Mouse (Mus musculus) layer of hippocampus, postnatal 10 days (tissue): ENCODE data around the gene Nxph3. TPM values are rescaled to one million over a fixed set of nuclear protein-coding genes. Genes with fewer than 3 reads are reported as not detected.

Source experiments
- DNase-seq, 2 experiments: peaks; one replicate each; pipeline ENCODE4 v3.0.0; 2021; ENCODE audit warnings: low spot score in 2 of 2
- long read RNA-seq: library from polyadenylated mRNA; stranded (forward); transcript quantifications from one replicate; pipeline ENCODE4 v2.0.0, GENCODE M21; 2023
- total RNA-seq, 2 experiments: library from RNA; stranded (reverse); gene quantifications; 2 replicates each; pipeline ENCODE4 v1.2.3; 2021

Gene Nxph3
- total RNA-seq = 10 to 100 TPM; 27.3 to 35.2 TPM
- long read RNA-seq, partial matches to known transcripts = 0 of 1 reads
- long read RNA-seq, other reads (novel, unspliced or antisense) = 0 of 1 reads

DNA sequence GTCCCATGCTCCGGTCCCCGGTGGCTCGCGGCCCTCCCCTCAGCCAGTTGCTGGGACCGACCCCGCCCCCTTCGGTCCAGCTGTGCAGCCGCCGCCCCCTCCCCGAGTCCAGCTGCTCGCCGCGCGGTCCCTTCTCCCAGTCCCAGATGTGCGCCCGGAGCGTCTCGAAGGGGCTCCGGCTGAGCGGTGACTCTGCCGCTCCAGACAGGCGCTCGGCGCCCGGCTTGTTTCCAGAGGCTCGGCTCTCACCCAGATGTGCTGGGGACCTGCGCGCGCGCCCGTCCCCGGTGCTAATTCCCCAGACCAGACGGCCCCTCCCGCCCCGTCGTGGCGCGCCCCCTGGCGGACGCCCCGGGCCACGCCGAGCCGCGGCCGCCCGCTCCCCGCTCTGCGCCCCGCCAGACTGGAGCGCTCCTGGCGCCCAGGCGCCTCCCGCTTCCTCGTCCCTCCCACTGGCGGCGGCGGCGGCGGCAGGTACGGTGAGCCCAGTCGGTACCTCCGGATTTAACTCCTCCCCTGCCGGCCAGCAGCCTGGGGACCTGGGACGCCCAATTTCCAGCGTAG, at the start of gene Nxph3:
Gene Nxph3, minus strand, starts transcription at position 273 of the 564 bp plus-strand sequence.
- DNase-seq = peak; percentile 51 to 68

DNA sequence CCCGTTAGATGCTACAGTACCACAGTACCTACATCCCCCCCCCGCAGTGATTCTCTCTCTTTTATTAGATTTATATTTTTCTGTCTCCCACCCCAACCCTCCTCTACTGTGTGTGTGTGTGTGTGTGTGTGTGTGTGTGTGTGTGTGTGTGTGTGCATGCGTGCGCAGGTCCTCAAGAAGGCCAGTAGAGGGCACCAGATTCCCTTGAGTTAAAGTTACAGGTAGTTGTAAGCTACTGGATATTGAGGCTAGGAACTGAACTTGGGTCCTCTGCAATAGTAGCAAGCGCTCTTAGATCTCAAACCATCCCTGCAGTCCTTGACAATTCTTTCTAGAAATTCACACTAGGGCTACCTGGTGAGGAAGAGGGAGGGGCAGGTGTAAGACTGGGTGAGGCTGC, 49.5 kb upstream of the Nxph3 start:
- no peak for DNase-seq

DNA sequence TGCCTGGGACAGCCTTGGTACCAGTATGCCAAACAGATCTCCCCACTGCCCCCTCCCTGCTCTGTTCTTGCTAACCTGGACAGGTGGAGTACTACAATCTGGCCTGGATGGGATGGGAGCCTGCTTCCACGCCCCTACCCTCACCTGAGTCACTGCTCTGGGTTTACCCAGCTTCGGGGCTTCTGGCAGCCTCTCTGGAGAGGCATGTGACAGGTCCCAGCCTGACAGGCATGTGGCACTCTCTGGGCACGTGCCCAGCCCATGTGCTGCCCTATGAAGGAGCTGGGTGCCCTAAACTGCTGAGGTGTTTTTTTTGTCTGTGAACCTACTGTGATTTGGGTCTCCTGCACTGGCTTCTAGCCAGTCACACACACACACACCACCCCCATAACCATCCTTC, 46.4 kb upstream of the Nxph3 start:
- DNase-seq = peak in 1 of 2 experiments; percentile 25

DNA sequence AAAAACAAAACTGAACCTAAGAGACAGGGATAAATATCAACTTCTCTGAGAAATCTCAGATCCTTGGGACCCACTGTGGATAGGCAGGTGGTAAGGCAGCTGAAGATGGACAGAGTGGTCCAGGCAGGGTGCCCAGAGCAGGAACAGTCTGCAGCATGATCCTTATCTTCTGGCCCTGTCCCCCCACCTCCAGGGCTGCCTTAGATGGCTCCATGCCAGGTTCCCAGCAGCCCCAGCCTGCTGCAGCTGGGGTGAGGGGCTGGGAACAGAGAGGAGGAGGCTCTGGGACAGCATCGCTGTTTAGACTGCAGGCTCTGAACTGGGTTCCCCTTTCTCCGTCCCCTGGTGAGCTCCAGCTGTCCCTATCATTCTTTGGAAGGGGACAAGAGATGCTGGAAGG, 45.4 kb upstream of the Nxph3 start:
- no peak for DNase-seq

DNA sequence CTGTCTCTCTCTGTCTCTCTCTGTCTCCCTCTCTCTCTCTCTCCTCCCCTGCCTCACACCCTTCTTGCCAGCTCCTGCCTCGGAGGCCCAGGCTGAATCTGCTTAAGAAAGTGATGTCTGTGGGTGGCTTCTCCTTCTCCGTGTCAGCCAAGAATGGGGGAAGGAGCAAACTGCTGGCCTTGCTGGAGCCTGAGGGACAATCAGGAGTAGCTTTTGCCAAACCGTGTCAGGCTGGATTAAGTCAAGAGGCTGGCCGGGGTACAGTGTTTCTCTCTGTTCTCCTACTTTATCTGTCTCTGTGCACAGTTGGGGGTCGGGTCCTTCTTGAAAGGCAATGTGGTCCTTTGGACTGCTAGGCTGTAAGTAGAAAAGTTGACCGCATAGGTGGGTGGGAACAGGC, 43.3 kb upstream of the Nxph3 start:
- no peak for DNase-seq

DNA sequence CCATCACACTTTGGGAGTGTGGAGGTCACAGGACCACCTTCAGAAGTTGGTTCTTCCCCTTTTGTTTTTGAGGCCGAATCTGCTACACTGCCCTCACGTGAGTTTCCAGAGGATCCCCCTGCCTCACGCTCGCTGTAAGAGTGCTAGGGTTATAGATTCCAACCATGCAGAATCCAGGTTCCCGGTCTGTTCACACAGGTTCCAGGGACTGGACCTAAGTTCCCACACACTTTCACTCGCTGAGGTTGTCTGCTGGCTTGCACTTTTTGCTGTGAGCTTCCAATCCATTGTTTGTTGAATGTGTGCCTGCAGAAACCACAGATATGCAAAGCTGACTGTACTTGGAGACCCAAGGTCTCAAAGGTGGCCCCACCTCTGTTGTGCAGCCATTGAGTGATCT, 42.7 kb upstream of the Nxph3 start:
- no peak for DNase-seq

DNA sequence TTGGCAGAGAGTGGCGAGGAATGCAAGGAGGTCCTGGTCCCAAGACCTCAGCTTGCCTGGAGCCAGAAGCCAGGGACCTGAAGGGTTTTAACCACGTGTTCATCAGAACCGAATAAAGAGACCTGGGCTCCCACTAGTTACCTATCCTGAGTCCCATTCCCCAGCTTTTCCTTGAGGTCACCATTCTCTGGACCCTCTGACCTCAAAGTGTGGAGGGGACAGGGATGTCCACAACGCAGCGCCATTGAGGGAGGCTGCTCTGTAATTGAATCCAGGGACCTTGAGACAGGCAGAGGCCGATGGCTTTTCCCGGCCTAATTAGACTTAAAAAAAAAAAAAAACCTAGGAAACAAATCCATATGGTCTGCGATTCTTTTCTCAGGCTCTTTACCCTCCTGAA, 40.9 kb upstream of the Nxph3 start:
- DNase-seq = no peak

DNA sequence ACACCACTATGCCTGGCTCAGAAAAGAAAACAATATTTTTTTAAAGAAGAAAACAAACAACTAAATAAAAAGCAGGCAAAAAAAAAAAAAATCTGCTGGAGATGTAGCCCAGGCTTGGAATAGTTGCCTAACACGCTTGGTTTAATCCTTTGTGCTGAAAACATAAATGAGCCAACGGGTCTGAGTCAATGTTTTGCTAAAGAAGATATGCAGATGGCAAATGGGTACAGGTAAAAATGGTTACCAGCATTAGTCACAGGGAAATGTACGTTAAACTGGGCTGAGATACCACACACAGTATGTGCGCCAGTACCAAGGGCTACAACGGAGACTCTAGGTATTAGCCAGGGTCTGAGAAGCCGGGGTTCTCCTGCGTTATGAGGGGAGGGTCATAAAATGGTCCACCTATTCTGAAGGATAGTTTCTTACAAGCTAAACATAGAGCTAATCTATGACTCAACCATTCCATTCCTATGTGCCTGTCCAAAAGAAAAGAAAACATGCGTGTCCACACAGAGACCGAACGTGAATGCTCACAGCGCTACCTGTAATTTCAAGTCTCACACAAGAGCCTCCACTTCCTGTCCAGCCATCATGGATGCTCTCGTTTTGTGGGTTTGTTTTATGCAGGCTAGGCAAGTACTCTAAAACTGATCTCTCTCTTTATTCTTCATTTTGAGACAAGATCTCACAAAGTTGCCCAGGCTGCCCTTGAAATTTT, 36.1 kb upstream of the Nxph3 start:
- no peak for DNase-seq

DNA sequence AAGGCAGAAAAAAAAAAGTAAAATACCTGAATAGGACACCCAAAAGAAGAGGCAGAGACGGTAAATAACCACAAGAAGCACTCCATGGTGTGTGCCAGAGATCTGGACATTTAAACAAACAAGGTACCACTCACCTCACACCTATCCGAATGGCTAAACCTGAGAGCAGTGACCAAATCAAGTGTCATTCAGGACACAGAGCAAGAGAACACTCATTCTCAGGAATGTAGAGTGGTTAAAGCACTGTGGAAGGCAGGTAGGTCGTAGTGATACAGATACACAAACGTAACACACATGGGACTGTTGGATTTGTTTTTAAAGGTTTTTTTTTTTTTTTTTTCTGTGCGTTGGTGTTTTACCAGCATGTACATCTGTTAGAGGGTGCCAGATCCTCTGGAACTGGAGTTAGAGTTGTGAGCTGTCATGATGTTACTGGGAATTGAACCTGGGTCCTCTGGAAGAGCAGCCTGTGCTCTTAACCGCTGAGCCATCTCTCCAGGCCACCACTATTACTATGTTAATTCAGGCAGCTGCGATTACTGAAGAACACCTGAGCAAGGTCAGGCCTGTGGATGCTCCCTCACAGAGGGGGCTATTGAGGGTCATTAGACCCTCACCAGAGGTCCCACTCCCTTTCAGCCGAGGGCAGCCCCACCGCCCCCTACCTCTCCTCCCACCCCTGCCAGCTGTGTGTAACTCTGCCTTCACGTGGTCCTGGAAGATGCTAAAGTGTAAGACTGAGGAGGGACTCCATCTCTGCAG, 31.8 kb upstream of the Nxph3 start:
- no peak for DNase-seq

DNA sequence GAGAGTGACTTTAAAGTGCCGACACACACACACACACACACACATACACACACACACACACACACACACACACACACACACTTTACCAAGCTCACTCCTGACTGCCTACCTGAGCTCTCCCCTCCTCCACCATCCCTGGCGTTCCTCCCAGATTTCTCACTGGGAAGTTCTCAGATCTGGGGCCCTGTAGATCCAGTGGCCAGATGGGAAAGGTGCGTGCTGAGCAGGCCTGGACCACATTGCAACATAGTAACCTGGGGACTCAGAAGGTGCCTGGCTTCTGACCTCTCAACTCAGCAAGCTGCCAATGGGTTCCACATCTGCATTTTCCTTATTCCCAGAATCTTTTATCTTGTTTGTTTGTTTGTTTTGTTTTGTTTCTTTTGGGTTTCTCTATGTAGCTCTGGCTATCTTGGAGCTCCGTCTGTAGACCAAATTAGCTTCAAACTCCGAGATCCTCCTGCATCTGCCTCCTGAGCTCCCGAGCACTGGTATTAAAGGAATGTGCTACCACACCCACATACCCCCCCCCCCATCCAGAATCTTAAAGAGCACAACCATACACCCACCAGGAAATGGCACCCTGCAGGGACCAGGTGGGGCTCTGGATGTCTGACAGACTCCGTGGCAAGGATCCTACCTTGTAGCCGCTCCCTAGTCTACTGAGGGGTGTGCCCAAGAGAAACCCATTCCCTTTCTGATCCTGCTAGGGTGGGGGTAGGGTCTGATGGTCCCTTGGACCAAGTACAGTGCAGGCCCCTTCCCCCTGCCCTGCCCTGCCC, 30.4 kb upstream of the Nxph3 start:
- no peak for DNase-seq

DNA sequence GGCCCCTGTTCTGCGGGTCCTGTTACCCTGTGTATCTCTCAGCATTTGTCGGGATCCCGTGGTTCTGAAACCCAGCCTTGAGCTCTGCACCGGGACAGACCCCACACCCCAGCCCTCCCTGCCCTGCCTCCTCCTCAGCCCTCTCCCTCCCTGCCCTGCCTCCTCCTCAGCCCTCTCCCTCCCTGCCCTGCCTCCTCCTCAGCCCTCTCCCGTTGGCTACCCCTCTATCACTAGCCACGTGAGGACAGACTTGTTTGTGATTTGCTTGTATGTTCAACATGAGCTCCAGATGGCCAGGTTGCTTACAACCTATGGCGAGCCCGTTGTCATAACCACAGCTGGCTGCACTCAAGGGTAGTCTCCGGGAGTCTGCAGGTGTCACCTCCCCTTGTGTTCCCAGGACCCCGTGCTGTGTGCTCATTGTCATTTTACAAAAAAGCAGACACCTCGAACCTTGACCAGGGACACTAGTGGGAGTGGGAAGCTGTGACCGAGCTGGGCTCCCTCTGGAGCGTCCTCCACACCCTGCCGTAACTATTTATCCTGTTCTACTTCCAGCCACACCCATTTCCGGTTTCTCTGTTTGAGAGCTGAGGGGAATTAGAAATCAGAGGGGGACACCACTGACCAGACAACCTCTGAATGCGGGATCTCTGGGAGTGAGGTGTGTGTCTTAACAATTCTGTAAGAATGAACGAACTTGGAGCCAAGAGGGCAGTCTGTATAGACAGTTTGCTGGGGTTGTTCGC, 26.4 kb upstream of the Nxph3 start:
- no peak for DNase-seq

DNA sequence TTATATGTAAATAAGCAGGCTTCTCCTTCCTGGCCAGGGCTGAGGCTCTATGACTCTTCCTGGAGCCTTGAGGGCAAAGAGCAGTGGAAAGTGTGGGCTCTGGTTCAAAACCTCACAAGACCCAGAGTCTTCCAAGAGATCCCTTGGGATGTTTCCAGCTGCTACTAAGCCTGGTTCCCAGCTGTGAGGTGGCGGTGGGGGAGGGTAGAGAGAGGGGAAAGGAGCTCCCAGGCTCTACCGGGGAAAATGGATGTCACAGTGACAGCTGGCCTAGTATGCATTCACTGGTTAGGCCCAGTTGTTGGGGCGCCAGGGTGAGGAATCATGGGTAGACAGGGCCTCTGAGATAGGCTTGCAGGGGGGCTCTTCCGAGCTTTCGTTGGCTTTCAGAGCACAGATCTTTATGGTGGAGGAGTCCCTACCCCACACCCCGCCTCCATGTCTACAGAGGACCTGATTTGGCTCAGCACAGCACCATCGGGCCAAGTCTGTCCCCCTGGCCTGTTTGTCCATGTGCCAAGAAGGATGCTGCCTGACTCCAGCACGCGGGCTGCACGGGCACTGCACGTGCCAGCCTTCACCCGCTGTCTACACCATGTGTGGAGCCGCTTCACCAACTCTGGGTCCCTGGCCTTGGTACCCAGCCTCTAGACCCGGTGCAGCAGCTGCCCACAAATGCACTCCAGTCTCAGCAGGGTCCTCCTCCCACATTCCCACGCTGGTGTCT, 24.2 kb upstream of the Nxph3 start:
- no peak for DNase-seq

DNA sequence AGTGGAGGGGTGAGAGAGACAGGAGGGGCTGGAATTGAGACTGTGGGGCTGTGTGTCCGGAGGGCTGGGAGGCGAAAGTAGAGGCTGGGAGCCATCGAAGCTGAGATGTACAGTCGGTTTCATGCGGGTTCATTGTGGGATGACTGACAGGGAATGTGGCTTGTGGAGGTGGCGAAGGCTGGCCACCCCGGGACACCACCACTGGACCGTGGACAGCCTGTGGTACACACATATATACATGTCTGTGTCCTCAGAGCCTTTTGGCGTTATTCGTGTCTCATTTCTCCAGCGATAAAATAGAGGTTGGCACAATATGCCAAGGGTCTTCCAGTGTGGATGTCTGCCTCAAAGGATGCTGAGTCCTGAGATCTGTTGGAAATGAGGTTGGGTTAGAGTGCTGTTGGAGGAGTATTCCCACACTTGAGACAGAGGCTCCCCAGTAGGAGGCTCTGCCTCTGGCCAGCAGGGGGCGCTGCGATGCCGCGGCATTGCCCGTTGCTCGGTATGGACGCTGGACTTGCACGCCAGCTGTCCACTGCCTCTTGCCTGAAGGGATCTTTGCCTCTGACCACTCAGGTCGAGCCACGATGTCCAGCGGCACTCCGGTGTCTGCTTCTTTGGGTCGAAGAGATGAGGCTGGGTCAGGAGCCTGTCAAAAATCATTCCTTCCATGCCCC, 19.3 kb upstream of the Nxph3 start:
- peak; percentile 91 to 93 for DNase-seq

DNA sequence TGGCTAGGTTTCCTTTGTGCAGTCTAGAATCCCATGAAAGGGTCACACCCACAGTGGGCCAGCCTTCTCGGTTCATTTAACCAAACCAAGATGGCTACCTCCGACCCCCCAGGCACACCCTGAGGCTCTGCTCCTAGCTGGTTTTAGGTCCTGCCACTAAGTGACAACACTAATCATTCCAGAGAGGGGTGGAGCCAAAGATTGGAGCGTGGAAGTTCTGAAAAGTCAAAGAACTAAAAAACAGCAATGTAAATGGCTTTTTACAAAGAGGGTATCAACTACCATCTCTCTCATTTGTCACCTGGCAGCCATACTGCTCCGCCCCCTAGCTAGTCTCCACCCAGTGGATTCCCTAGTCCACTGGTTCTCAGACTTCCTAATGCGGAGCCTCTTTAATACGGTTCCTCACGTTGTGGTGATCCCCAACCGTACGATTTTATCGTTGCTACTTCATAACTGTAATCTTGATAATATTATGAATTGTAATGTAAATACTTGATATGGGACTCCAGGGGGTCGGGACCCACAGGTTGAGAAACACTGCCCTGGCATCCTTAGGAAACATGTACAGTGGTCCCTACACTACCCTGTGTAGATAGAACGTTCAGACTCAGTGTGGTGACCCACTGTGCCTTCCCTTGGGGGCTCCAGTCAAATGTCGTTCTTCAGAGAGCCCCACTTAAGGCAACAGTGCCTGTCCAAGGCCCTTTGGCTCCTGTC, 18.1 kb upstream of the Nxph3 start:
- no peak for DNase-seq

DNA sequence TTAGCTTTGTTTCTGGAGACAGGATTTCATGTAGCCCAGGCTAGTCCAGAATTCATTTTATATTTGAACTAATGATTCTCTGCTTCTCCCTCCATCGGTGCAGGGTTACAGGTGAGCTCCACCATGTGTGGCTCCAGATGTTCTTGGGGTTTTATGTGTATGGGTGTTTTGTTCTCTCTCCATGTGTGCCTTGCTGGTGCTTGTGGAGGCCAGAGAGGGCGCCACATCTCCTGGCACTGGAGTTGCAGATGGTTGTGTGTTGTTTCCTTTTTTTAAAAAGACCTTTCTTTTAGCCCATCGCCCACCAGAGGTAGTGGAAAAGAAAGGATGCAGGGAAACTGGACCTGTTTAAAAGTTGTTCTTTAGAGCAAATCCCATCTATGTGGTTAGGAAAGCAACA, 13.9 kb upstream of the Nxph3 start:
- no peak for DNase-seq

DNA sequence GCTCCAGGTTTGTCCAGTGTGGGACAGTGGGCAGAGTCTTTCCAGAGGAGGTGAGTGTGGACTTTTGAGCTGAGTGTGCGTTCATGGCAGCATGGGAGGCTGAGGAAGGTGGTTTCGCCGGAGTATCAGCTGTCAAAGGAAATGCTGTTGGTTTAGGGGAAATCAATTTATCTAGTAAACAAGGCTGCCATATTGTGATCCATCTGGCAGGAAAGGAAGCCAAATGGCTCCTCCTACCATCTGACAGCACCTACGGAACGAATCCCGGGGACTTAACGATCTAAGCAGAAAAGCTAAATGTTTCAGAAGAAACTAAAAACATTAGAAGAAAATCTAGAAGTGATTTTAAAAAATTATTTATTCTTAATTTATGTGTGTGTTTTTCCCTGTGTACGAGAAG, 12.9 kb upstream of the Nxph3 start:
- DNase-seq = no peak

DNA sequence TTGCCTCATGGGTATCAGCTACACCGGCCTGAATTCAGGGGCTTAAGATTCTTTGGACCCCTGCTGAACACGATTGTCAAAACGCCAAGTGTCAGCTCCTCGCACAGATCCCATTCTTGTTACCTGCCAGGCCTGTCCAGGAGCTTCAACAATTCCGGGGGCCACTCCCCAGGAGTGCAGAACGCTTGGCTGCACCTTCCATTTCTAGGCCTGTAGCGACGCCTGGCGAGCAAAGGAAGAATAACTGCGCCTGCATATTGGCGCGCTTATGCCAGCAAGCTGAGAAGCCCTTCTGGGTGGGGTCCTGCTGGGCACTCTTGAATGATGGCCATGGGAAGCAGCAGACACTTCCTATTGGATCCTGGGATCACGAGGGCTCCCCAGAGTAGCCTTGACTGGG, 7.2 kb upstream of the Nxph3 start:
- DNase-seq = peak; percentile 81 to 85

DNA sequence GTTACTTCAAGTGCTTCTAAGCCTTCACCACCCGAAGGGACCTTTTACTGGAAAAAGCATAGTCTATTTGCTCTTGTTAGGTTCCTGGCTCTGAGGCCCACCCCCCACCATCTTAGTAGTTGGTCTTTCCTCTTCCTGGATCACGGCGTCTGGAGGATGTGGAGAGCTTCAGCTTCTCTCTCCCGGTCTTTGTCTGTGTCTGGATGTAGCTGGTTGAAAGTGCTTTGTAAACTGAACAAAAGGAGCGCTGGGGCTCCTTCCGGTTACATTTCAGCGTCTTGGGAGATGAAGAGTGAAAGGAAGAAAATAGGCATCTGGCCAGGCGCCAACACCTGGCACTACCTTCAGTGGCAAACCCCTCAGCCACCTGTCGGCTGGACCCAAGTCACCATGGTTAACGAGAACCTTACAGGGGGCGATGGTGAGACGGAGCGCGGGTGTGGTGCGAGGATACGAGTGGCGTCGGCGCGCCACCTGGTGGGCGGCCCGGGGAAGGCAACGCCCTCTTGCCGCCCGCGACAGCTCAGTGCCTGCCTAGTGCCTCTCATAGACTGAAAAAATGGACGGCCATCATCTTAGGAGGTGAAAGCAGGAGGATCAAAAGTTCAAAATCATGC, 6.2 kb upstream of the Nxph3 start:
- peak; percentile 91 to 93 for DNase-seq
